Mouse (Mus musculus): ENCODE data around the gene Vtcn1.

- no peak for TF ChIP-seq CTCF (IDR thresholded peaks at IDR 0.05)
- no peak for TF ChIP-seq EP300 (IDR thresholded peaks at IDR 0.05)
Observed at GRCm38 (mm10) chr3:100889234-100889633, 64.0 kb downstream of the Vtcn1 start.
